Mouse (Mus musculus) neural tube, embryonic 13.5 days (tissue): ENCODE measurements around the gene St3gal6. TPM values are rescaled to one million over a fixed set of nuclear protein-coding genes. Genes with fewer than 3 reads are reported as not detected.
"Not testable (repeated sequence)": the region's sequence is repeated elsewhere in the genome, so short reads cannot be mapped to it uniquely, and the experiment has no call there.

Source experiments
- ATAC-seq: fragments of 200-750 bp; cut with Nextera tagmentation; 2 replicates; pipeline ENCODE4 v1.8.0; 2017; ENCODE audit warnings: low read depth, mild to moderate bottlenecking, moderate TSS enrichment, moderate library complexity
- H3K27ac ChIP-seq: fragments of 300-500 bp; sonication (generic); replicated peaks from 2 replicates; pipeline ENCODE4 v1.5.1; 2015; ENCODE audit warnings: moderate library complexity, mild to moderate bottlenecking, inconsistent platforms
- H3K27me3 ChIP-seq: fragments of 300-500 bp; sonication (generic); 2 replicates; pipeline ENCODE4 v1.6.1; 2015; ENCODE audit warnings: mild to moderate bottlenecking, inconsistent platforms
- H3K36me3 ChIP-seq: fragments of 300-500 bp; sonication (generic); 2 replicates; pipeline ENCODE4 v1.6.1; 2015; ENCODE audit warnings: mild to moderate bottlenecking, inconsistent platforms
- H3K4me1 ChIP-seq: fragments of 300-500 bp; sonication (generic); replicated peaks from 2 replicates; pipeline ENCODE4 v1.6.1; 2015; ENCODE audit warnings: inconsistent platforms
- H3K4me2 ChIP-seq: fragments of 300-500 bp; sonication (generic); 2 replicates; pipeline ENCODE4 v1.6.1; 2015; ENCODE audit warnings: inconsistent platforms, mild to moderate bottlenecking, moderate library complexity
- H3K4me3 ChIP-seq: fragments of 300-500 bp; sonication (generic); 2 replicates; pipeline ENCODE4 v1.5.1; 2015; ENCODE audit warnings: mild to moderate bottlenecking, inconsistent platforms
- H3K9ac ChIP-seq: fragments of 300-500 bp; sonication (generic); 2 replicates; pipeline ENCODE4 v1.6.1; 2015; ENCODE audit warnings: moderate library complexity, mild to moderate bottlenecking, inconsistent platforms
- H3K9me3 ChIP-seq: fragments of 300-500 bp; sonication (generic); 2 replicates; pipeline ENCODE4 v1.6.1; 2016; ENCODE audit warnings: inconsistent platforms
- WGBS: fragments of 180-500 bp; shearing (Covaris S2); methylation state at CpG from one replicate; pipeline ENCODE4 v1.1.7; 2015; 5-methylcytosine and 5-hydroxymethylcytosine counted together
- polyA plus RNA-seq: library from polyadenylated mRNA; unstranded; fragments of >200 nt; fragmentation: Nextera tagmentation; extraction: Ambion mirVana; gene quantifications from 2 replicates; pipeline ENCODE4 v1.2.1, GENCODE M21; 2015

St3gal6 gene
- polyA plus RNA-seq, 1 experiment from 2014 or later, result 7.1 TPM

GRCm38 (mm10) chr16:58470061-58470460 is 54.0 kb downstream of the St3gal6 start:
- Histone ChIP-seq H3K36me3 (peaks cover 39% of the 10 kb centered on the region), H3K9ac (no peak overlapping the region), H3K27ac (no peak overlapping the region), H3K9me3 (no peaks in the 10 kb centered on the region), H3K4me2 (no peak overlapping the region), H3K4me1 (no peaks in the 10 kb centered on the region), H3K4me3 (no peak overlapping the region), H3K27me3 (no peaks in the 10 kb centered on the region)
- ATAC-seq, result no peak
- WGBS, result 89% methylated on average over 8 of the region's 8 CpGs

GRCm38 (mm10) chr16:58465412-58465811 is 58.6 kb downstream of the St3gal6 start:
- Histone ChIP-seq H3K36me3 (peaks cover 57% of the 10 kb centered on the region), H3K4me1 (no peaks in the 10 kb centered on the region), H3K4me2 (no peak overlapping the region), H3K27ac (no peak overlapping the region), H3K9me3 (no peaks in the 10 kb centered on the region), H3K27me3 (no peaks in the 10 kb centered on the region), H3K9ac (no peak overlapping the region), H3K4me3 (no peak overlapping the region)
- no peak for ATAC-seq
- WGBS, result 95% methylated on average over 9 of the region's 9 CpGs

GRCm38 (mm10) chr16:58464051-58464450 is 60.0 kb downstream of the St3gal6 start:
- no peak for ATAC-seq
- 96% methylated on average over 14 of the region's 14 CpGs for WGBS
- H3K27me3 ChIP-seq, result no peaks in the 10 kb centered on the region
- no peak overlapping the region for H3K9ac ChIP-seq
- H3K27ac ChIP-seq, result no peak overlapping the region
- H3K9me3 ChIP-seq, result no peaks in the 10 kb centered on the region
- H3K36me3 ChIP-seq, result peaks cover 60% of the 10 kb centered on the region
- H3K4me2 ChIP-seq, result no peak overlapping the region
- H3K4me3 ChIP-seq, result no peak overlapping the region
- H3K4me1 ChIP-seq, result no peaks in the 10 kb centered on the region

DNA sequence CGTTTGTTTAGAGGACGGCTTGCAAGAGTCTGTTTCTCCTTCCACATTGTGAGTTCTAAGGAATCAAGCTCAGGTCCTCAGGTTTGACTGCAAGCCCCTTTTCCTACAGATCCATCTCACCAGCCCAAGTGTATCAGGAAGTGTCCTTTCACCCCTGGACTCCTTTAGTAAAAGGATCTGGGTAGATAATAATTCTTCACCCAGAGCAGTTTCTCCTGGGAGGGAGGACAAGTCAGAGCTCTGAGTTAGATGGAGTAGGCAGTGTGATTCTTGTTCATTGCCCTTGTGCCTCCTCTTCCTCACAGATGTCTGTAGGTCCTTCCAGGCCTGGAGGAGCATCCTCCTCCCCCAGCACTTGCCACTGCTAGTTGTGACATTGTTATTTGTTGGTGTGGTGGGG is 61.5 kb downstream of the St3gal6 start:
- 93% methylated on average over 2 of the region's 2 CpGs for WGBS

GRCm38 (mm10) chr16:58461856-58462518 is 62.1 kb downstream of the St3gal6 start:
- Histone ChIP-seq H3K4me3 (no peak overlapping the region), H3K9ac (no peak overlapping the region), H3K27me3 (no peaks in the 10 kb centered on the region), H3K9me3 (no peaks in the 10 kb centered on the region), H3K36me3 (peaks cover 75% of the 10 kb centered on the region), H3K27ac (no peak overlapping the region), H3K4me2 (no peak overlapping the region), H3K4me1 (no peaks in the 10 kb centered on the region)
- 95% methylated on average over 2 of the region's 2 CpGs for WGBS
- no peak for ATAC-seq

More for the DNA sequence above, 61.5 kb downstream of the St3gal6 start:
- H3K9me3 ChIP-seq, result no peaks in the 10 kb centered on the region
- H3K27ac ChIP-seq, result no peak overlapping the region
- no peak for ATAC-seq
- no peaks in the 10 kb centered on the region for H3K27me3 ChIP-seq
- H3K4me2 ChIP-seq, result no peak overlapping the region
- no peak overlapping the region for H3K4me3 ChIP-seq
- H3K4me1 ChIP-seq, result no peaks in the 10 kb centered on the region
- H3K36me3 ChIP-seq, result peaks cover 74% of the 10 kb centered on the region
- H3K9ac ChIP-seq, result no peak overlapping the region

DNA sequence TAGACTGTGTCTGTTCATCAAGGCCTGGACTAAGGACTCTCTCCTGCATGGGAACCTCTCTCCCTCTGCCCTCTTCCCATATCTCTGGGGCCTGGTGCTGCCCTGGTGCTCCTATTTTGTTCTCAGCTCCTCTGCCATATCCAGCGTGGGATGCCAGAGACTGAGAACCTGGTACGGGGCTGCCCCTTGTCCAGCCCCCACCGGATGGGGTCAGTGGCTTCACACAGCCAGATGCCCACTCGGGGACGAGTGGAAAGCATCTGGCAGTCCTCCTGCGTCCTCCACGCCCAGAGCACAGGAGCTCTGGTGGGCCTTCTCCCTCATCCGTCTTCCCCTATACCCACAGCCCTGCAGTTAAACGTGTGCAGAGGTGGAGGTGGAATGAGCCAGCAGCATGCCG is 63.7 kb downstream of the St3gal6 start:
- no peak for ATAC-seq
- H3K36me3 ChIP-seq, result peaks cover 73% of the 10 kb centered on the region
- 90% methylated on average over 10 of the region's 10 CpGs for WGBS
- H3K4me1 ChIP-seq, result no peaks in the 10 kb centered on the region
- no peaks in the 10 kb centered on the region for H3K9me3 ChIP-seq
- no peak overlapping the region for H3K4me2 ChIP-seq
- no peak overlapping the region for H3K4me3 ChIP-seq
- no peak overlapping the region for H3K9ac ChIP-seq
- no peak overlapping the region for H3K27ac ChIP-seq
- no peaks in the 10 kb centered on the region for H3K27me3 ChIP-seq

- not testable (repeated sequence) for H3K4me2 ChIP-seq, H3K9ac ChIP-seq, ATAC-seq, H3K27me3 ChIP-seq, H3K4me1 ChIP-seq, H3K4me3 ChIP-seq, H3K9me3 ChIP-seq, H3K27ac ChIP-seq
- peaks cover 71% of the 10 kb centered on the region for H3K36me3 ChIP-seq
- WGBS, result 22% methylated on average over 3 of the region's 3 CpGs
These were observed 64.1 kb downstream of the St3gal6 start for GRCm38 (mm10) chr16:58459966-58460365.

DNA sequence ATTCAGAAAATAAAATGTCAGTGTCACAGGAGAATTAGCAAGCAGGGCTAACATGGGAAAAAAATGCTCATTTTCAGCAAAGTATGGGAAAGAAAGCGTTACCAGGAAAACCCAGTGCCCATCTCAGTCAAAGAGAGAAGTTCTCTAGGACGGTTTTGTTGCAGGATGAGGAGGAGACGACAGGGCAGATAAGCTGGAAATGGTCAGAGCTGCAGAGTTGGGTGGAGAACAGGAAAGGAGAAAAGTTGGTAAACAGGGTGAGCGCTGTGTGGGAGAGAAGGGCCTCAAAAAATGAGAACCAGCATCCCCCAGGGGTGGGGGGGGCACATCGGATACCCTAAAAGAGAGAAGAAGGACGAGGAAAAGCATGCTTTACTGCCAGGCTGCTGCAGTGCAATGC is 67.1 kb downstream of the St3gal6 start:
- H3K4me2 ChIP-seq, result no peak overlapping the region
- no peak overlapping the region for H3K27ac ChIP-seq
- H3K4me3 ChIP-seq, result no peak overlapping the region
- WGBS, result 90% methylated on average over 6 of the region's 6 CpGs
- no peaks in the 10 kb centered on the region for H3K4me1 ChIP-seq
- no peak for ATAC-seq
- no peaks in the 10 kb centered on the region for H3K27me3 ChIP-seq
- H3K36me3 ChIP-seq, result peaks cover 53% of the 10 kb centered on the region
- H3K9ac ChIP-seq, result no peak overlapping the region
- no peaks in the 10 kb centered on the region for H3K9me3 ChIP-seq

GRCm38 (mm10) chr16:58456445-58456844 is 67.6 kb downstream of the St3gal6 start:
- Histone ChIP-seq H3K4me3 (no peak overlapping the region), H3K27me3 (no peaks in the 10 kb centered on the region), H3K27ac (no peak overlapping the region), H3K36me3 (peaks cover 54% of the 10 kb centered on the region), H3K9me3 (no peaks in the 10 kb centered on the region), H3K9ac (no peak overlapping the region), H3K4me1 (no peaks in the 10 kb centered on the region), H3K4me2 (no peak overlapping the region)
- no peak for ATAC-seq
- 93% methylated on average over 5 of the region's 5 CpGs for WGBS

DNA sequence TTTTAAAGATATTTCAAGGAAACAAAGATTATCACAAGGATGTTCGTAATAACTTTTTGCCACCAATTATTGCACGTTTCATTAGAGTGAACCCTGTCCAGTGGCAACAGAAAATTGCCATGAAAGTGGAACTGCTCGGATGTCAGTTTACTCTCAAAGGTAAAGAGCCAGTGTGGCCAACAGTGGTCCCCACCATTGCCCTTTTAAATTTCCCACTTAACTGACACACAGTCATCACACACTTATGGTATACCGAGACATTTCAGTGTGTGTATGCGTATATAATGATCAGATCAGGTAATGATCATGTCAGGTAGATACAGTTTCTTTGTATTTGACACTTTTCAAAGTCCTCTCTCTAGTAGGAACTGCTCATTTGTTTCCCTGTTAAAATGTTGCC is 68.9 kb downstream of the St3gal6 start:
- Histone ChIP-seq H3K4me1 (no peaks in the 10 kb centered on the region), H3K27me3 (no peaks in the 10 kb centered on the region), H3K4me2 (no peak overlapping the region), H3K9ac (no peak overlapping the region), H3K36me3 (peaks cover 52% of the 10 kb centered on the region), H3K4me3 (no peak overlapping the region), H3K27ac (no peak overlapping the region), H3K9me3 (no peaks in the 10 kb centered on the region)
- 90% methylated on average over 5 of the region's 5 CpGs for WGBS
- ATAC-seq, result no peak

DNA sequence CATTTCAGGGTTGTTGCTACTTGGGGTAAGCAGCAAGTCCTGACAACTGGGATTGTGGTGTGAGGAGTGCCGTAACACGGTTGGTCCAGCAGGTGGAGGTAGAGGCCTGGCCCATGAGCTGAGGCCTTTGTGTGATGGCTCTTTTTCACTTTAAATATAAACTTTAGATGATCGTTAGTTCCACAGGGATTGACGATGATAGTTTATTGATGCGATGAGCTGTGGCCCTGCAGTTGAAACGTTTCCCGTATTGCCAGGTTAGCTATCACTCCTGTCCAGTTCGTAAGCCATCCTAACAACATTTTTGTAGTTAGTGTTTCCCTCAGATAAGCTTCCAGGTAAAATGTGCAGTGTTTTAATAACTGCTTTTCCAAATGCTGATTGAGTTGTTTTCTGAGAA is 69.4 kb downstream of the St3gal6 start:
- no peak overlapping the region for H3K4me2 ChIP-seq
- no peaks in the 10 kb centered on the region for H3K4me1 ChIP-seq
- H3K4me3 ChIP-seq, result no peak overlapping the region
- no peak for ATAC-seq
- peaks cover 52% of the 10 kb centered on the region for H3K36me3 ChIP-seq
- no peak overlapping the region for H3K27ac ChIP-seq
- no peaks in the 10 kb centered on the region for H3K27me3 ChIP-seq
- no peak overlapping the region for H3K9ac ChIP-seq
- 73% methylated on average over 8 of the region's 8 CpGs for WGBS
- no peaks in the 10 kb centered on the region for H3K9me3 ChIP-seq

DNA sequence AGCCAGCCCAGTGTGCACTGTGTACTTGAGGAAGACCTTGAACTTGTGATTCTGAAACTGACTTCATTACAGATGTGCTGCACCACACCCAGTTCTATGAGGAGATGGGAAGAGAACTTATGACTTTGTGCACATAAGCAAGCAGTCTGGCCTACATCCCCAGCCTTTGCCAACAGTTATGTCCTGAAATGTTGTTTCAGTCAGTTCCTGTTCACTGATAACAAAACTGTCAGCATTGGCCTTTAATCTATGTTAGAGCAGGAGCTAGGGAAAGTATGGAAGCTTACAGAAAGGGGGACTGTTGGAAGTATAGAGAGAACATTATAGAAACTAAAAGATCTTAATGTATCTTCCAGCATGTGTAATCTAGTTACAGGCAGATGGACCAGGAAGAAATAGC is 70.2 kb downstream of the St3gal6 start:
- Histone ChIP-seq H3K36me3 (peaks cover 49% of the 10 kb centered on the region), H3K9ac (no peak overlapping the region), H3K4me3 (no peak overlapping the region), H3K27me3 (no peaks in the 10 kb centered on the region), H3K27ac (no peak overlapping the region), H3K4me1 (no peaks in the 10 kb centered on the region), H3K4me2 (no peak overlapping the region), H3K9me3 (no peaks in the 10 kb centered on the region)
- ATAC-seq, result no peak

- Histone ChIP-seq H3K9me3 (no peaks in the 10 kb centered on the region), H3K4me2 (no peak overlapping the region), H3K27ac (0 out of 2 replicates have a peak overlapping the region, but pooled peaks have one; percentile 5), H3K27me3 (no peaks in the 10 kb centered on the region), H3K4me3 (no peak overlapping the region), H3K36me3 (peaks cover 43% of the 10 kb centered on the region), H3K9ac (no peak overlapping the region), H3K4me1 (no peaks in the 10 kb centered on the region)
- ATAC-seq, result no peak
- WGBS, result 80% methylated on average over 3 of the region's 3 CpGs
These were observed 70.9 kb downstream of the St3gal6 start for GRCm38 (mm10) chr16:58453138-58453537.
